Mouse (Mus musculus): Measurements from ENCODE around the gene Osbp2. TPM values are rescaled to one million over a fixed set of nuclear protein-coding genes. Genes with fewer than 3 reads are reported as not detected.

The Osbp2 gene
- polyA plus RNA-seq, 1 experiment from 2014 or later, result 0.18 TPM

DNA sequence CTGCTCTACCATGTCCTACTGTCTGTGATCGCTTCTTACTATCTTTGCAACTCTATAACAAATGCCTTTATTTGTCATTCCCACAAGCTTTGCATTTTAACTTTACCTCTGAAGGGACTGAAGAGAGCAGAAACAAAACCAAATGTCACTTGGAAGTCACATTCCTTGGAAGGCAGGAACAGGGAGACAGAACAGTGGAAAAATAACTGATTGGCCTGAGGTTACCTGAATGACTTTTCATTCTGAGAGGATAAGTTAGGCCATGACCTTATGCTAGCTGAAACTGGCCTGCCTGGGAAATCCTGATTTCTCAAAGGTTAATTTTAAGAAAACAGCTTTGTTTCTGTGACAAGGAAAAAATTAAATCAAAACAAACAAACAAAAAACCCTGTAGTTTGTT, 32.2 kb upstream of the Osbp2 start:
- H3K36me3 ChIP-seq, result no peaks in the 10 kb centered on the region
- H3K9ac ChIP-seq, result no peak overlapping the region
- no peak for DNase-seq
- H3K9me3 ChIP-seq (replicated peaks), result no peaks in the 10 kb centered on the region
- WGBS (ENCODE audit: insufficient replicate concordance), result 65% methylated on average over 1 of the region's 1 CpGs
- H3K4me3 ChIP-seq (replicated peaks), result no peak overlapping the region
- peaks cover 13% of the 10 kb centered on the region for H3K4me1 ChIP-seq (replicated peaks)
- no peaks in the 10 kb centered on the region for H3K27me3 ChIP-seq
- ATAC-seq (ENCODE audit: low read depth), result no peak
- no peak overlapping the region for H3K27ac ChIP-seq
- H3K4me2 ChIP-seq, result no peak overlapping the region

DNA sequence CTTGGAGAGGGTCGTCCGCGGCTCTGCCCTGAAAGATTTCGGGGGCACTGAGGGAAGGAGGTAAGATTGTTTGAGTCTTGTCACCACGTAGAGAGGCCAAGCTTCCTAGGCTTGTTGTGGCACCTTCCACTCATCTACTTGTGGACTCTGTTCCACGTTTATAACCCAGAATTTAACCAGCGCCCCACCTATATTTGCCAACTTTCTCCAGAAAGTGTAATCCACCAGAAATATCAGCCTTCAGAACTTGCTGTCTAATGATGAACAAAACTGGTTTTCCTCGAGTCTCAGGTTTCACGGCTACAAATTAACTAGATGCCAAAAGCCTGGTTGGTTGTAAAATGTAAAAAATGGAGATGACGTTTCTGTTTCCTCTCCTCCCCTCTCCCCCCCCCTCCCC, 31.8 kb upstream of the Osbp2 start:
- DNase-seq (no peak), ATAC-seq (ENCODE audit: low read depth) (0 out of 2 replicates have a peak, but pooled peaks have one; percentile 10)
- H3K9ac ChIP-seq, result peak overlapping the region; percentile 55
- H3K4me3 ChIP-seq (replicated peaks), result peak overlapping the region; percentile 55
- no peaks in the 10 kb centered on the region for H3K9me3 ChIP-seq (replicated peaks)
- no peaks in the 10 kb centered on the region for H3K36me3 ChIP-seq
- H3K4me2 ChIP-seq, result peak overlapping the region; percentile 74
- H3K27ac ChIP-seq, result no peak overlapping the region
- H3K27me3 ChIP-seq, result no peaks in the 10 kb centered on the region
- WGBS (ENCODE audit: insufficient replicate concordance), result 5% methylated on average over 10 of the region's 10 CpGs
- peaks cover 13% of the 10 kb centered on the region for H3K4me1 ChIP-seq (replicated peaks)

DNA sequence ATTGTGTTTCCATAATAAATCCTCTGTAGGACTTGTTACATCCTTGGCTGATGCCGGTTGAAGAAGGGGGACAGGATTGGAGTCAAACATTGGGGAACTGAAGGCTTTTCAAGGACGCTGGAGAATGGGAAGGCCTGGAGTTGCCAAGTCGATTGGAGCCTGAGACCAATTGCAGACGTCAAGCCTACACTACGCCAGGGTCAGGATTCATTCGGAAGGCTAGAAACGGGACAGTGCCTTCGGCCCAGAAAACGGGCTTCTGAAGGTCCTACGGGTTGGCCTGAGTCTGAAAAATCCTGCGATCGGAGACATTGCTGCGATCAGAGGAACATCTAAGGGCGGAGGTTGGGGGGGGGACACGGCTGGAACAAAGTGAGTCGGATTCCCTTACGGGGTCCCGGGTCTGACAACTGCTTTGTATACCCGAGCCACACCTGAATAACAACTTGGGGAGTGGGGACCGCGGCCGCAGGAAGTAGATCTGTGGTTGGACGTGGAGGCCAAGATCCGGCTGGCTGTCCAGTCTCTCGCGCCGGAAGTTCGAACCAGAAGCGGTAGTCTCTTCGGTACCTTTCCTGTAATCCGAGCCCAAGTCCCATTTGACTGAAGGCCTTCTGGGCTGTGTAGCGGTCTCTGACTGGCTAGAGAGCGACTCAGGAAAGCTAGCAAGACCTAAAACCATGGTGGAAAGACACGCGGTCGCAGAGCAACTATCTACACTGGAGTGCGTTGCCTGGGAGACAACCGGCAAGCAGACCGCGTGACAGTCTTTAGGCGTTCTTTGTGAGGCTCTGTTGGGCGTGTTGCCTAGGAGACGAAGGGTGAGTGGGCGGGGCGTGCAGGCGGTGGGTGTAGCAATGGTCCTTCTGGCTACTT, 30.9 kb upstream of the Osbp2 start, which contains the start of the genes 4921536K21Rik and Dusp18:
TSS of gene 4921536K21Rik (minus strand) at position 693 of the 876 bp plus-strand sequence.
TSS of gene Dusp18 (plus strand) at position 835 of the 876 bp plus-strand sequence.
- H3K4me1 ChIP-seq (replicated peaks), result peaks cover 13% of the 10 kb centered on the region
- WGBS (ENCODE audit: insufficient replicate concordance), result 6% methylated on average over 46 of the region's 46 CpGs
- peak; percentile 95 for ATAC-seq (ENCODE audit: low read depth)

DNA sequence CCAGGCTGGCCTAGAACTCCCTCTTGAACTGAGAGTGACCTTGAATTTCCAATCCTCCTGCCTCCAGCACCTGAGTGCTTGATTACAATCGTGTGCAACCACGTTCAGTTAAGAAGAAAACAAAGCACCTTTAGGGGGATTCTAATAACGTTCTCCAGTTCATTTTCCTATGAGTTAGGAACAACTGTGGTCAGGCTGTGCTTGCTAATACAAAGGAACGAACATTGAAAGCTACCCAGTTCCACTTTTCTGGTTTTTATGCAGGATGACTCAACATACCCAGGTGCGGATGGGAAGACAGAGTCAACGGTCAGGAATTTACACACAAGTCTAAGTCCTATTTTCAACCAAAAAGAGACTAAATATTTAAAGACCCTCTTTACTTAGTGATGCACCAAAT, 30.3 kb upstream of the Osbp2 start:
- Histone ChIP-seq H3K27me3 (peaks cover 7% of the 10 kb centered on the region), H3K36me3 (no peaks in the 10 kb centered on the region), H3K4me3 (replicated peaks) (no peak overlapping the region), H3K9ac (no peak overlapping the region), H3K9me3 (replicated peaks) (no peaks in the 10 kb centered on the region), H3K4me2 (peak overlapping the region; percentile 74; the same call in 1 of the 2 replicates), H3K27ac (no peak overlapping the region), H3K4me1 (replicated peaks) (peaks cover 13% of the 10 kb centered on the region)
- DNase-seq (no peak), ATAC-seq (ENCODE audit: low read depth) (no peak)
- WGBS (ENCODE audit: insufficient replicate concordance), result 54% methylated on average over 6 of the region's 6 CpGs

More for the DNA sequence above, 30.9 kb upstream of the Osbp2 start, which contains the start of the genes 4921536K21Rik and Dusp18:
- Histone ChIP-seq H3K4me3 (replicated peaks) (peak within 1 kb of the TSS; percentile 55), H3K27ac (no peak within 1 kb of the TSS), H3K9me3 (replicated peaks) (no peaks in the 10 kb centered on the region), H3K9ac (peak within 1 kb of the TSS; percentile 55), H3K36me3 (no peaks in the 10 kb centered on the region), H3K4me2 (peak within 1 kb of the TSS; percentile 74), H3K27me3 (peaks cover 5% of the 10 kb centered on the region)
- peak; percentile 88 for DNase-seq

DNA sequence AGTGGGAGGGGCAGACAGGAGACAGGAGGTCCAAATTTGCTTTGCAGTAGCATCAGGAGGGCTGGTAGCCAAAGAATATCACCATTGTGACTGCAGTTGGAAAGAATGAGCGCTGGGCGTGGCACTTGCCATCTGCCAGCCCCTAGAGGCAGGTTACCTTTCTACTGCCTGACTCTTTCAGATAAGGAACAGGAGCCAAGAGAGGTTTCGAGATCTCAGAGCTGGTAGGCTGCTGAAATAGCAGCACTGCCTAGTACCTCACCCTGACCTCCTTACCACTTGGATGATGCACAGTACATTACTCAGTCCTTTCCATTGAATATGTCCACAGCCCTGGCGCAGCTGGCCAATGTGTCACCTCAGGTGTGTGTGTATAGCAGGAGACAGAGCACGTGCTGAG, 23.6 kb upstream of the Osbp2 start:
- 37% methylated on average over 5 of the region's 5 CpGs for whole genome bisulfite sequencing (ENCODE audit: insufficient replicate concordance)
- Histone ChIP-seq H3K9ac (no peak overlapping the region), H3K4me1 (replicated peaks) (peaks cover 25% of the 10 kb centered on the region), H3K4me2 (peak overlapping the region; percentile 6; the same call in 1 of the 2 replicates), H3K4me3 (replicated peaks) (no peak overlapping the region), H3K36me3 (no peaks in the 10 kb centered on the region), H3K27me3 (peaks cover 13% of the 10 kb centered on the region), H3K9me3 (replicated peaks) (no peaks in the 10 kb centered on the region), H3K27ac (no peak overlapping the region)
- ATAC-seq (ENCODE audit: low read depth), result peak; percentile 95
- DNase-seq, result peak; percentile 53

GRCm38 (mm10) chr11:3883711-3884110, 20.0 kb upstream of the Osbp2 start:
- Histone ChIP-seq H3K9me3 (replicated peaks) (no peaks in the 10 kb centered on the region), H3K27ac (no peak overlapping the region), H3K4me1 (replicated peaks) (peaks cover 25% of the 10 kb centered on the region), H3K27me3 (peaks cover 13% of the 10 kb centered on the region; the same call in 1 of the 2 replicates), H3K4me3 (replicated peaks) (no peak overlapping the region), H3K4me2 (no peak overlapping the region), H3K9ac (no peak overlapping the region), H3K36me3 (no peaks in the 10 kb centered on the region)
- DNase-seq (no peak), ATAC-seq (ENCODE audit: low read depth) (no peak)
- WGBS (ENCODE audit: insufficient replicate concordance), result 54% methylated on average over 3 of the region's 3 CpGs

DNA sequence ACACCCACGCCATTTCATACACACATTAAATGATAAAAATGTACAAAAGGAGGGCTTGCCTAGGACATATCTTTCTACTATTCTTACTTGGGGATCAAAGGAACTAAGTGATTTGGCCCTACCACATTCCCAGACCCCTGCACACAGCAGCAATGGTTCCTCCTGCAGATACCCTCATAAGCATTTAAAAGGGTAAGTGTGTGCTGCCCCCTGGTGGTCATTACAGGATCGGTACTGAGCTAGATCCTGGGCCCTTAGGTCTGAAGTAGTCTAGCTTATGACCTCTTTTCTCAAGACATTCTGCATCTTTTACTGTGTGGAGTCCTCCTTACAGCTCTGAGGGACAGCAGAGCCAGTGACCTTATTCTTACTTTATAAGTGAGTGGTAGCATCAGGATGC, 16.1 kb upstream of the Osbp2 start:
- Histone ChIP-seq H3K9ac (no peak overlapping the region), H3K27me3 (peaks cover 16% of the 10 kb centered on the region; the same call in 1 of the 2 replicates), H3K4me3 (replicated peaks) (no peak overlapping the region), H3K4me2 (no peak overlapping the region), H3K27ac (no peak overlapping the region), H3K9me3 (replicated peaks) (no peaks in the 10 kb centered on the region), H3K4me1 (replicated peaks) (0 out of 2 replicates have a peak, but pooled peaks cover 4% of the 10 kb centered on the region), H3K36me3 (no peaks in the 10 kb centered on the region)
- DNase-seq (peak; percentile 24), ATAC-seq (ENCODE audit: low read depth) (no peak)
- WGBS (ENCODE audit: insufficient replicate concordance), result 26% methylated on average over 2 of the region's 2 CpGs

DNA sequence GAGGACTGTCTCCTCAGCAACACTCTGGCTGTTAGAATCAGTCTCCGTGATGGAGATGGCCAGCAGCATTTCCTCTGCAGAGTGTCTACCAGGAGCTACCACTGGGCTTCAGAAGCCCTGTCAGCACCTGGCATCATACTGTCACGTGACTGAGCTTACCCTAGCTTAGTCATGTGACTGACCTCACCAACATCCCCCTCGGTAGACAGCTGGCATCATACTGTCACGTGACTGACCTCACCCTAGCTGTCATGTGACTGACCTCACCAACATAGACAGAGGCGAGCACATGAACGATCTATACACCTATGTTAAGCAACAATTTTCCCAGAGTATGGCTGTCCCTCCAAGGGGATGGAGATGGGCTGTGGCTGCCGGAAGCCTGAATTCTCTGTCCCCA, 15.0 kb upstream of the Osbp2 start:
- no peak for DNase-seq
- H3K4me1 ChIP-seq (replicated peaks), result no peaks in the 10 kb centered on the region
- WGBS (ENCODE audit: insufficient replicate concordance), result 54% methylated on average over 7 of the region's 7 CpGs

DNA sequence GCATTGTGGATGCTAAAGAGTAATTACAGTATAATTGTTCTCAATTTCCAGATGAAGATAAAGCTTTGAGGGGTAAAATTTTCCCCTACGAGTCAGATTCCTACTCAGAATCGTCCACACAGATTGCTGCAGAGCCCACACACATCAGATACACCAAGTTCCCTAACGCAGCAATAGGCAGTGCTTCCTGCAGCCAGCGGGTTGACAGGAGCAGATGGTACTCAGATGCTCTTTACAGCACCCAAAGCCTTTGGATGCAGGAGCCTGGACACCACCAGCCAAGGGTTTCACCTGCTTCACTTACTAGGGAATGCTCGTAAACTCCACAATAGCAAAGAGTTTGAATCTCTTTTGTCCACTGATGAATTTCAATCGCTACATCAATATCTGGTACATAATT, 12.7 kb upstream of the Osbp2 start:
- H3K4me1 ChIP-seq (replicated peaks), result no peaks in the 10 kb centered on the region
- ATAC-seq (ENCODE audit: low read depth) (no peak), DNase-seq (no peak)
- H3K4me2 ChIP-seq, result no peak overlapping the region
- H3K4me3 ChIP-seq (replicated peaks), result no peak overlapping the region
- no peak overlapping the region for H3K9ac ChIP-seq
- 50% methylated on average over 6 of the region's 6 CpGs for WGBS (ENCODE audit: insufficient replicate concordance)
- 0 out of 2 replicates have a peak, but pooled peaks cover 7% of the 10 kb centered on the region for H3K27me3 ChIP-seq
- no peaks in the 10 kb centered on the region for H3K9me3 ChIP-seq (replicated peaks)
- no peak overlapping the region for H3K27ac ChIP-seq
- no peaks in the 10 kb centered on the region for H3K36me3 ChIP-seq

More for the DNA sequence above, 15.0 kb upstream of the Osbp2 start:
- Histone ChIP-seq H3K9ac (no peak overlapping the region), H3K36me3 (no peaks in the 10 kb centered on the region), H3K27me3 (peaks cover 16% of the 10 kb centered on the region; the same call in 1 of the 2 replicates), H3K4me2 (no peak overlapping the region), H3K4me3 (replicated peaks) (no peak overlapping the region), H3K27ac (no peak overlapping the region), H3K9me3 (replicated peaks) (no peaks in the 10 kb centered on the region)
- ATAC-seq (ENCODE audit: low read depth), result no peak

DNA sequence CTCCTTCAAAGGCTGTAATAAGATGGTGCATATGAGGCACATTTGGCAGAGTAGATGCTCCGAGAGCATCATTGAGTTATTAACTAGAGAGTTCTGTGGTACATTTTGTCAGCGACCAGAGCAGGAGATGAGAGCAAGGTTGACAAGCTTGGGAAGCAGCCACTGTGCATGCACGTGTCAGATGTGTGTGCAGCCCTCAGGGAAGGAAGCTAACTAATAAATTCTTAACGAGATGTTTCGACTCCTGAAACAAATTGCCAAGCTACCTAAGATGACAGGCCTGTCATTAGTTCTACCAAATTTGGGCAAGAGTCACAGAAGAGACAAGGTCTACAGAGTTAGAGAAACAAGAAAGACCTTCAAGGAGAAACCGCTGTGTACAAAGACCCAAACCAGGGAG, 640 bp upstream of the Osbp2 start:
- Histone ChIP-seq H3K4me1 (replicated peaks) (peaks cover 13% of the 10 kb centered on the region), H3K4me2 (peak overlapping the region; percentile 76), H3K9ac (no peak overlapping the region), H3K36me3 (no peaks in the 10 kb centered on the region), H3K27ac (no peak overlapping the region), H3K9me3 (replicated peaks) (no peaks in the 10 kb centered on the region), H3K27me3 (peaks cover 42% of the 10 kb centered on the region), H3K4me3 (replicated peaks) (peak overlapping the region; percentile 50; the same call in 1 of the 2 replicates)
- ATAC-seq (ENCODE audit: low read depth), result no peak
- DNase-seq, result no peak
- WGBS (ENCODE audit: insufficient replicate concordance), result 32% methylated on average over 6 of the region's 6 CpGs

DNA sequence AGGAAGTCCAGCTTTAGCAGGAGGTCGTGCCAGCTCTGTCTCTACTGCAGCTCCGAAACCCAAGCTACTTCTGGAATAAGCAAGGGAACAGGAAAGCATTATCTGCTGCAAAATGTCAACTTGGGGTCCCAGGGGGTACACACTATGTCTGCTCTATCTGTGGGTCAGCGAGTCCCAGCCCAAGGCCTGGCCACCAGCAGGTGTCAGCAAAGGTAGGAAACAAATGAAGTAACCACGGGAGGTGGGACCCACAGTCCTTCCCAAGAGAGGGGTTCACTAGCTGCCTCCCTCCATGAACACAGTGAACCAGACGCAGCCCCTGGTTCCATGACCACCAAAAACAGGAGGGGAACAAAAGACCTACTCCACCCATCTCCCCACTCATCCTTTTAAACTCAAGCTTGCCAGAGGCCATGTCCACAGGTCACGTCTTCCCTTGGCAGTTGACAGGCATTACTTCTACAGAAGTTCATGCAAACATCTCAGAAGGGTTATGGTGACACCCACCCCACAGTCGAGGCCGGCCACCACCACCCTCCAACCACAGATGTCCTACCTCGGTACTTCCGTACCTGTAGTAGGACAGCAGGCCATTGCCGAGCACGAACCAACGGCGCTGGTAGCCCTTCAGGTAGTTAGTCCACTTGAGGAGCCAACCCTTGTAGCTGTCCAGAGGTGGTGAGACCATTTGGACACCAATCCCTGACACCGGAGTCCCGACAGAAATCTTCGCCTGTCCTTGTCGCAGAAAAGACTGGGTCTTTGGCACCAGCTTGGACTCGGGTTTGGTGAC, 846 bp downstream of the Osbp2 start:
- Histone ChIP-seq H3K4me2 (peak overlapping the region; percentile 76), H3K4me1 (replicated peaks) (peaks cover 13% of the 10 kb centered on the region), H3K4me3 (replicated peaks) (peak overlapping the region; percentile 50), H3K27me3 (peaks cover 42% of the 10 kb centered on the region), H3K9ac (no peak overlapping the region), H3K9me3 (replicated peaks) (no peaks in the 10 kb centered on the region), H3K27ac (no peak overlapping the region), H3K36me3 (no peaks in the 10 kb centered on the region)
- DNase-seq, result no peak
- no peak for ATAC-seq (ENCODE audit: low read depth)
- 61% methylated on average over 19 of the region's 19 CpGs for WGBS (ENCODE audit: insufficient replicate concordance)
